Mouse (Mus musculus): ENCODE results near the gene Pold3.

The Pold3 gene

GRCm38 (mm10) chr7:100121376-100121789 is at the start of gene Pold3:
Pold3 (minus strand) TSS chr7:100121565.
- DNase-seq (ENCODE audit: low spot score), result peak; percentile 100

GRCm38 (mm10) chr7:100170756-100171155 is 49.4 kb upstream of the Pold3 start:
- no peak for DNase-seq (ENCODE audit: low spot score)

- no peak for DNase-seq (ENCODE audit: low spot score)
Observed at GRCm38 (mm10) chr7:100168654-100169053, 47.3 kb upstream of the Pold3 start.

- no peak for DNase-seq (ENCODE audit: low spot score)
Observed at GRCm38 (mm10) chr7:100163506-100163905, 42.1 kb upstream of the Pold3 start.

GRCm38 (mm10) chr7:100160006-100160405 is 38.6 kb upstream of the Pold3 start:
- no peak for DNase-seq (ENCODE audit: low spot score)

- peak; percentile 96 for DNase-seq (ENCODE audit: low spot score)
Observed at GRCm38 (mm10) chr7:100159105-100159841, 37.9 kb upstream of the Pold3 start, which contains the start of gene Lipt2. Lipt2 (plus strand) TSS chr7:100159277.

- DNase-seq (ENCODE audit: low spot score), result no peak
Observed at GRCm38 (mm10) chr7:100157669-100158068, 36.3 kb upstream of the Pold3 start.

- DNase-seq (ENCODE audit: low spot score), result no peak
Observed at GRCm38 (mm10) chr7:100150626-100151025, 29.3 kb upstream of the Pold3 start.

GRCm38 (mm10) chr7:100150086-100150485 is 28.7 kb upstream of the Pold3 start:
- DNase-seq (ENCODE audit: low spot score), result peak; percentile 60

GRCm38 (mm10) chr7:100148586-100148985 is 27.2 kb upstream of the Pold3 start:
- no peak for DNase-seq (ENCODE audit: low spot score)

- no peak for DNase-seq (ENCODE audit: low spot score)
Observed at GRCm38 (mm10) chr7:100140591-100140990, 19.2 kb upstream of the Pold3 start.

- no peak for DNase-seq (ENCODE audit: low spot score)
Observed at GRCm38 (mm10) chr7:100138075-100138474, 16.7 kb upstream of the Pold3 start.

GRCm38 (mm10) chr7:100137038-100137437 is 15.7 kb upstream of the Pold3 start:
- DNase-seq (ENCODE audit: low spot score), result no peak

- no peak for DNase-seq (ENCODE audit: low spot score)
Observed at GRCm38 (mm10) chr7:100132379-100132778, 11.0 kb upstream of the Pold3 start.

GRCm38 (mm10) chr7:100130592-100130991 is 9.2 kb upstream of the Pold3 start:
- no peak for DNase-seq (ENCODE audit: low spot score)

GRCm38 (mm10) chr7:100128262-100129041 is 7.1 kb upstream of the Pold3 start:
- DNase-seq (ENCODE audit: low spot score), result no peak

- DNase-seq (ENCODE audit: low spot score), result no peak
Observed at GRCm38 (mm10) chr7:100126514-100126913, 5.1 kb upstream of the Pold3 start.

- no peak for DNase-seq (ENCODE audit: low spot score)
Observed at GRCm38 (mm10) chr7:100125166-100125565, 3.8 kb upstream of the Pold3 start.

GRCm38 (mm10) chr7:100124211-100124610 is 2.8 kb upstream of the Pold3 start:
- peak; percentile 40 for DNase-seq (ENCODE audit: low spot score)

- DNase-seq (ENCODE audit: low spot score), result peak; percentile 72
Observed at GRCm38 (mm10) chr7:100123486-100123885, 2.1 kb upstream of the Pold3 start.

- DNase-seq (ENCODE audit: low spot score), result no peak
Observed at GRCm38 (mm10) chr7:100120791-100121261, 539 bp downstream of the Pold3 start.

- no peak for DNase-seq (ENCODE audit: low spot score)
Observed at GRCm38 (mm10) chr7:100114279-100114678, 7.1 kb downstream of the Pold3 start.

GRCm38 (mm10) chr7:100113821-100114220 is 7.5 kb downstream of the Pold3 start:
- DNase-seq (ENCODE audit: low spot score), result no peak

All from ovary, postnatal 36 days (tissue).